Mouse (Mus musculus): ENCODE measurements around the gene Ddit4.
A peak's percentile ranks its signal among the peaks of the same experiment; 100 is the strongest.

Gene Ddit4

GRCm38 (mm10) chr10:59971813-59972212 is 20.2 kb upstream of the Ddit4 start:
- DNase-seq = no peak

- DNase-seq = no peak
Measured at GRCm38 (mm10) chr10:59970450-59971062, 18.9 kb upstream of the Ddit4 start.

- peak; percentile 86 for DNase-seq
Measured at GRCm38 (mm10) chr10:59969821-59970449, 18.3 kb upstream of the Ddit4 start.

- DNase-seq = peak; percentile 83
Measured at GRCm38 (mm10) chr10:59967309-59967942, 15.8 kb upstream of the Ddit4 start.

GRCm38 (mm10) chr10:59966743-59967142 is 15.1 kb upstream of the Ddit4 start:
- DNase-seq = no peak

DNA sequence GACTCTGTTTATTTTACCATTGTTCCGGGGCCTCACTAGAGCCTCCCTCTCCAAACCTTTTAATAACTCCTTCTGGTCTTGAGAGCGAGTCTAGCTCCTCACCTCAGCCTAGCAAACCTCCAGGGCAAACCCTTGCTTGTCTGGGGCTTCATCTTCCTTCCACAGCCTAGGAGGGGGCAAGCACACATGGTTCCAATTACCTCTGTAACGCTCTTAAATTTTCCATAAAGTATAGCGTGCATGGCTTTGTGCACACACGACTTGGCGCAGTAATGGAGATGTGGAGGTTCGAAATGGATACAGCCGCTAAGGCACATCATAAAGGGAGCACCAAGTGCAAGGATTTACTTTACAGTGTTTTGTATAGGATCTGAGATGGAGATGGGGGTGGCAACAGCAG is 14.2 kb upstream of the Ddit4 start:
- DNase-seq = no peak

DNA sequence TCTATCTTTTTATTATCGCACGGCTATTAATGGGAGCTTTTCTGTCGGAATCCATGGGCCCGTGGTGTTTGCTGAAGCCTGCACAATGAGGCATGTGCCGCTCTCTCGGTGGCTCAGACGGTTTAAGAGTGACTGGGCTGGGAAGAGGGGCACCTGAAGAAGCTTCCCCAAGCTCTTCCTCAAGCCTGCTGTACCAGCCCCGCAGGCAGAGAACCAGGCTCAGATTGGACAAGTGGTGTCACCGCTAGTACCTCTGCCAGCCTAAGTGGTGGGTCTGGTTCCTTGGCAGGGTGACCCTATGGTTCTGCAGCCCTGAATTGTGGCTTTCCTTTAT is 13.7 kb upstream of the Ddit4 start:
- DNase-seq = no peak

DNA sequence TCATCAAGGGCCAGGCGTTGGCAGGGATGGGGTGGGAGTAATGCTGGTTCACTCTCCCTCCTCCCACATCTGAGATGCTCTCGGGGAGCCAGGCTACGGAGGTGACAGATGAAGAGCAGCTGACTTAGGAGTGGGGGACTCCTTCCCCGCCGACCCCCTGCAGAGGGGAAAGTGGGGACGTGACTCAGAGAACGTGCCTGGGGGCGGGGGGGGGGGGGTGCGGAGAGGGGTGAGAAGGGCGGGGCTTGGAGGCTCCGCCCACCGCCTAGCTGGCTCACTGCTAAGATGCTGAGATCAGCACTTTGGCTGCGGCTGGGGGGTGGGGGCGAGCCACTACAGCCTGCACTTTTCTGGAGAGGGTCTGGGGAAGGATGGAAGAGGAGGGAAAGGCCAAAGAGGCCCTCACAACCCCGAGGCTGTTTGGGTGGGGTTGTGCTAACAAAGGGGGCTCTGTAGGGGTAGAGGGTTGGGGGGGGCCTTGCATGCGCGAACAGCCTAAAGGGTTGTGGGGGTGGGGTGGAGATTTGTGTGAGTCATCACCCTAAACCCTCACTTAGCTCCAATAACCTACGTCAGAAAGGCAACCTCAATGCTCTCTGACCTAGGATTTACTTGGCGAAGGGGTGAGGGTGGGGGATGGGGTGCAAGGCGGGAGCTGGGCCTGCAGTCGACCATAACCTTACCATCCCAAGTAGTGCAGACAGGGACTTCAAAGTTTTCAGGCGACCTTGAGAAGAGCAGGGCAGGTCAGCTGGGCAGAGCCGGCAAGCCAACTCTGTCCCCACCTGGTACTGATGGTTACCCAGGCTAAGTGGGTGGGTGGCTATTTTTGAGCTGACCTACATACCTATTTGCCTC is 13.1 kb upstream of the Ddit4 start:
- DNase-seq = no peak

DNA sequence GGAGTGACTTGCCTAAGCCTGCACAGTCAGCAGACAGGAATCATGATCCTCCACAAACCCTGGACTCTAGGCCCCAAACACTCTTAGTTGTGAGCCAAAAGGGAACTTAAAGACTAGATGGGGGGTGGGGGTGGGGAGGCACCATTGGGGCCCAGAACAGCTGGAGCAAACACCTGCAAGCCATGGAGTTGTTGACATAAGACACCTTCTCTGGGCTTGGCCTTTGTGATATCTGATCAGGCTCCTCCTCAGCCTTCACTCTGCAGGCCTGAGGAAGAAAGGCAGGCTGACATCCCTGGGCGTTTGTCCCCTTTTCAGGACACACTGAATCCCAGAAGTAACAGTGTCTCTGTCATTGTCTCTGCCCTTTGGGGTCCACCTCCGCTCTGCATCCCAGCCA is 12.0 kb upstream of the Ddit4 start:
- no peak for DNase-seq

DNA sequence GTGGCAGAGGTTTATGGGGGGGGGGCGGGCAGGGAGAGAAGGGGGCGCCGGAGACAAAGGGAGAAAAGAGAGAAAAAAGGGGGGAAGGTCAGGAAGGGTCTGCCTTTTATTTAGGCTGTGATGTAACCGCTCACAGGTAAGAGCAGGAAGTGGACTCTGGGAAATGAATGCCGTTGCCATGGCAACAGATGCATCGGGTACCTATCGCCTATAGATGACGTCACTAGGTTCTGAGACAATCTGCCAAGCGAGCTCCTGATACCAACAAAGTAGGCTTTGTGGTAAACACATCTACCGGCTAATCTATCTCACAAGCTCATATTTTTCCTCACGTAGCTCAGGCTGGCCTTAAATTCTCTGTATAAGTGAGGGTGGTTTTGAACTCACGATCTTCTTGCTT is 7.9 kb upstream of the Ddit4 start:
- DNase-seq = no peak

GRCm38 (mm10) chr10:59958458-59958857 is 6.8 kb upstream of the Ddit4 start:
- DNase-seq = no peak

- DNase-seq = no peak
Measured at GRCm38 (mm10) chr10:59957171-59958149, 5.8 kb upstream of the Ddit4 start.

GRCm38 (mm10) chr10:59956681-59957080 is 5.0 kb upstream of the Ddit4 start:
- DNase-seq = no peak

DNA sequence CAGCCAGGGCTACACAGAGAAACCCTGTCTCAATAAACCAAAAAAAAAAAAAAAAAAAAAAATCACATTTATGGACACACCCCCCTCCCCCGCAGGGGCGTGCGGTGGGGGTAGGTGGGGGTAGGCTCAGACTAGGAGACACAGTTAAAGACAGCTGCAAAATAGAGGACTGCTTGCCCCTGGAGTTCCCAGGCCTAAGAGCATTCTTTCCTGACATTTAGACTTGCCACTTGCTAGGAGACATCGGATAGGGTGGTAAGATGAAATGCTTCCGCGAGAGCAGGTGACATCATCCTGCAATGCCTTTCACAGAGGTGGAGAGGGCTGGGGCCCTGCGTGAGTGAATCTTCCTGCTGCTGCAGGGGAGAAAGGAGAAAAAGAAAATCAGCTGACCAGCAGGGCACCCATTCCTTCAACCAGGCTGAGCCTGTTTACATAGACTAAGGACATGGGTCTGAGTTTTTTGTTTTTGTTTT is 2.0 kb upstream of the Ddit4 start:
- DNase-seq = no peak

DNA sequence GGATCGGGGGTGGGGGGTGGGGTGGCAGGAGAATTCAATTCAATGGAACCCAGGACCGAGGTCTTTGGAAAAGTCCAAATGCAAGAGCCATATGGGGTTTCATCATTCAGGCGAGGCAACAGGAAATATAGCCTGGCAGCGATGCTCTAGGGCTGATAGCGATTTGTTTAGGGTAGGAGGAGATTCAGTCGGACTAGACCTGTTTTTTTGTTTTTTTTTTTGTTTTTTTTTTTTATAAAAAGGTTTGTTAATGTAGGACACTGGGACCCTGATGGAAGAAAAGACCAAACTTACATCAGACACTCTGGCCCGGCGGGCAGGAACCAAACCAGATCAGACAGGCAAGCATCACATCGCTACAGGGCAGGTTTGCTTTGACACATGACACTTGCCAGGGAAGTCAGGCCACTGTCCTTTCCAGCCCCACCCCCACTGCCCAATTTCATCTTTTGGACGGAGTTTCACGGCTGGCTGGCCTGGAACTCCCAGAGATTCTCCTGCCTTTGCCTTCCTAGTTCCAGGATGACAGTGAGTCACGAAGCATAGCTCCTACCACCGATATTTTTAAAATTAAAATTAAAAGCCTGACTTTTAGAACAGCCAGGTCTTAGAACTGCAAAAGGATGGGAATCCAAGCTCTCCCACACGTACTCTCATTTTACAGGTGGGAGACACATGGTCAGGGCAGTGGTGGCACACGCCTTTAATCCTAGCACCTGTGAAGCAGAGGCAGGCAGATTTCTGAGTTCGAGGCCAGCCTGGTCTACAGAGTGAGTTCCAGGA is 1.3 kb upstream of the Ddit4 start:
- no peak for DNase-seq

DNA sequence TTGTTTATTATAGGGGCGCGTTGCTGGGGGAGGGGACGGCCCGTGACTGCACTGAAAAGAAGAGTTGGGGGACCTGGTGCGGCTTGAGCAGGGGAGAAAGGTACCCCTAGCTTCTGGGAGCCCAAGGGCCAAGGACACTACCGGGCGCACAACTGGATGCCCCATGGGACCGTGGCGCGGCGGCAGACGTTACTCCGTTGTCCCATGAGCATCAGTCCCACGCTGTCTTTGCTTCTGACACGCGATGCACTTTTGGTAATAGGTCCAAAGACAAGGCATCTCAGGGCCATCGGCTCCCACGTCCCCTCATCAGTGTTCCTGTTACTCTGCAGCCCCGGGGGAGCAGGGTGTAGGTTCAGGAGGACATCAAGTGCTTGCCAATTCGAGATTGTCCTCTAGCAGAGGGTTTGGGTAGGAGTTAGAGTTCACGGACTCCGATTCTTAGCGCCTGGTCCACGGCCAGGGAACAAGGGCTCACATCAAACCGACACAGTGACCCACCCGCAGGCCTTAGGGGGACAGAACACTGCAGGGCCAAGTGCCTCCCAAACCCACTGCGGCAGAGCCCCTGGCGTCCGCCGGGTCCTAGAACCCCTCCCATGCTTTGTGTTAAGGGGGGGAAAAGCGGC is 632 bp upstream of the Ddit4 start:
- no peak for DNase-seq

DNA sequence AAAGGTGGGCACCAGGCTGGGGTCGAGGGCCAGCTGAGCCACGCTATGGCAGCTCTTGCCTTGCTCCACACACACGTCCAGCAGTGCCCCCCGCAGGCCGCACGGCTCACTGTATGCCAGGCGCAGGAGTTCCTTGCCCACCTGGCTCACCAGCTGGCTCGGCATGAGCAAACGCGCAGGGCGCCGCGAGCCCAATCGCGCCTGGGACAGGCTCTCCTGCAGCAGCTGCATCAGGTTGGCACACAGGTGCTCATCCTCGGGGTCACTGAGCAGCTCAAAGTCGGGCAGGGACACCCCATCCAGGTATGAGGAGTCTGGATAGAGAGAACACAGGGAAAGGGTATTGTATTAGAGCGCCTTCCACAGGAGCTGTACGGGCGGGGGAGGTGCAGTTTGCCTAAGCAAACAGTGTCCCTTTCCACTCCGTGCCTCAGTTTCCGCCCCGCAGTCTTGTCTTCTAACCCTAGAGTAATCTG is 880 bp downstream of the Ddit4 start:
- peak; percentile 89 for DNase-seq

GRCm38 (mm10) chr10:59949783-59950605 is 1.6 kb downstream of the Ddit4 start:
- DNase-seq = no peak

DNA sequence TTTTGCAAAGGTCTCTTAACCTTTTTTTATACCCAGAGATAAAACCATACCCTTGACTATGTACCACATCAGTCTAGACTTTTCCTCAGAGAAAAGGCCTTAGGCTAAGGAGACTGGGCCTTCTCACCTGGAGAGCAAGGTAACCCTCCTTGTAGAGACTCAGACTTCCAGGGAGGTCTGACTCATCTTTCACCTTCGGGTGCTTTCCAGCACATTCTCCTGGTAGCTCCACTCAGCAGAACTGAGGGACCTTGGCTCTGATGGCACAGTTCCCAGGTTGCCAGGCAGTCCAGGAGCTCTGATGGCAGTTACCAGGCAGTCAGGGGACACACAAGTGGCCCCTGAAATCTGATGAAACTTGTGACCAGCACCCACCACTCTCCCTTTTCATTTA is 2.4 kb downstream of the Ddit4 start:
- peak; percentile 68 for DNase-seq
